Mouse (Mus musculus): ENCODE measurements around the gene Cdh20. TPM values are rescaled to one million over a fixed set of nuclear protein-coding genes. Genes with fewer than 3 reads are reported as not detected.
A peak's percentile ranks its signal among the peaks of the same experiment; 100 is the strongest.
"Not testable (repeated sequence)": the region's sequence is repeated elsewhere in the genome, so short reads cannot be mapped to it uniquely, and the experiment has no call there.

Gene Cdh20
- polyA plus RNA-seq, 1 experiment from 2014 or later: 1.0 TPM

GRCm38 (mm10) chr1:104917307-104917836, 149.0 kb downstream of the Cdh20 start:
- no peak overlapping the region for H3K9ac ChIP-seq (replicated peaks)
- 0 out of 2 replicates have a peak, but pooled peaks cover 7% of the 10 kb centered on the region for H3K4me1 ChIP-seq
- no peaks in the 10 kb centered on the region for H3K36me3 ChIP-seq
- no peaks in the 10 kb centered on the region for H3K9me3 ChIP-seq
- H3K4me3 ChIP-seq: no peak overlapping the region
- peak; percentile 63 for ATAC-seq (ENCODE audit: low FRiP score, low read depth)
- peaks cover 23% of the 10 kb centered on the region for H3K27me3 ChIP-seq
- peak overlapping the region; percentile 3; the same call in 1 of the 2 replicates for H3K4me2 ChIP-seq (replicated peaks)
- no peak overlapping the region for H3K27ac ChIP-seq (replicated peaks)
- WGBS: 11% methylated on average over 1 of the region's 1 CpGs

DNA sequence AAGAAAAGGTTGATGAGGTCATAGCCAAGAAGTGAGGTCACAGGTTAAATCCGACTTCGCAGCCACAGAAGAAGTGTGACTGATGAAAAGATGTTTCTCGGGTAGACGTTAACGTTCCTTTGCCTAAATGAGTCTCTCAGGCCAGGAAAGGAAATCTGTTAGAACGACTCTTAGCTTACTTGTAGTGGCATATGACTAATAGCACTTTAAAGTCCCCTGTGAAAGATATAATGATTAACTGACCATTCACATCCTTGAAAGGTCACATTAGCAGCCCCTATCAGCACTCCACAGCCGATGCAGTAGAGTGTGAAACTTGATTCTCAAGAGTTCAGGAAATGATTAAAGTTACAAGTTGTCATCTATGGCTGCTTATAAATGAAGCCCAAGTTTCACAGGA, 164.7 kb downstream of the Cdh20 start:
- no peaks in the 10 kb centered on the region for H3K9me3 ChIP-seq
- no peaks in the 10 kb centered on the region for H3K36me3 ChIP-seq
- no peaks in the 10 kb centered on the region for H3K27me3 ChIP-seq
- no peaks in the 10 kb centered on the region for H3K4me1 ChIP-seq
- H3K4me2 ChIP-seq (replicated peaks): no peak overlapping the region
- no peak overlapping the region for H3K4me3 ChIP-seq
- no peak for ATAC-seq (ENCODE audit: low FRiP score, low read depth)
- H3K27ac ChIP-seq (replicated peaks): no peak overlapping the region
- no peak overlapping the region for H3K9ac ChIP-seq (replicated peaks)
- WGBS: 75% methylated on average over 7 of the region's 7 CpGs

- Histone ChIP-seq H3K4me2 (replicated peaks) (no peak overlapping the region), H3K9me3 (no peaks in the 10 kb centered on the region), H3K4me3 (no peak overlapping the region), H3K4me1 (no peaks in the 10 kb centered on the region), H3K27me3 (no peaks in the 10 kb centered on the region), H3K36me3 (no peaks in the 10 kb centered on the region), H3K27ac (replicated peaks) (no peak overlapping the region), H3K9ac (replicated peaks) (no peak overlapping the region)
- WGBS: 91% methylated on average over 4 of the region's 4 CpGs
- no peak for ATAC-seq (ENCODE audit: low FRiP score, low read depth)
Observed at GRCm38 (mm10) chr1:104936966-104937365, 168.6 kb downstream of the Cdh20 start.

GRCm38 (mm10) chr1:104939156-104939555, 170.8 kb downstream of the Cdh20 start:
- no peaks in the 10 kb centered on the region for H3K36me3 ChIP-seq
- H3K4me2 ChIP-seq (replicated peaks): no peak overlapping the region
- H3K9me3 ChIP-seq: no peaks in the 10 kb centered on the region
- H3K27me3 ChIP-seq: no peaks in the 10 kb centered on the region
- no peak for ATAC-seq (ENCODE audit: low FRiP score, low read depth)
- H3K27ac ChIP-seq (replicated peaks): no peak overlapping the region
- no peak overlapping the region for H3K9ac ChIP-seq (replicated peaks)
- no peak overlapping the region for H3K4me3 ChIP-seq
- H3K4me1 ChIP-seq: no peaks in the 10 kb centered on the region

- no peak overlapping the region for H3K9ac ChIP-seq (replicated peaks)
- H3K4me3 ChIP-seq: no peak overlapping the region
- WGBS: 15% methylated on average over 2 of the region's 2 CpGs
- H3K4me1 ChIP-seq: peaks cover 3% of the 10 kb centered on the region; the same call in 1 of the 2 replicates
- no peaks in the 10 kb centered on the region for H3K27me3 ChIP-seq
- H3K9me3 ChIP-seq: no peaks in the 10 kb centered on the region
- H3K4me2 ChIP-seq (replicated peaks): no peak overlapping the region
- H3K36me3 ChIP-seq: no peaks in the 10 kb centered on the region
- no peak overlapping the region for H3K27ac ChIP-seq (replicated peaks)
- peak; percentile 90 for ATAC-seq (ENCODE audit: low FRiP score, low read depth)
Observed at GRCm38 (mm10) chr1:104944470-104945109, 176.3 kb downstream of the Cdh20 start.

- peak; percentile 44 for ATAC-seq (ENCODE audit: low FRiP score, low read depth)
- Histone ChIP-seq H3K4me3 (no peak overlapping the region), H3K9me3 (no peaks in the 10 kb centered on the region), H3K4me1 (peaks cover 3% of the 10 kb centered on the region; the same call in 1 of the 2 replicates), H3K27me3 (no peaks in the 10 kb centered on the region), H3K9ac (replicated peaks) (no peak overlapping the region), H3K27ac (replicated peaks) (no peak overlapping the region), H3K4me2 (replicated peaks) (no peak overlapping the region), H3K36me3 (no peaks in the 10 kb centered on the region)
- WGBS: 92% methylated on average over 2 of the region's 2 CpGs
Observed at GRCm38 (mm10) chr1:104945110-104945489, 176.8 kb downstream of the Cdh20 start.

- not testable (repeated sequence) for H3K4me3 ChIP-seq; H3K27me3 ChIP-seq; H3K4me1 ChIP-seq; H3K36me3 ChIP-seq; ATAC-seq (ENCODE audit: low FRiP score, low read depth); H3K4me2 ChIP-seq (replicated peaks); H3K27ac ChIP-seq (replicated peaks); H3K9me3 ChIP-seq; H3K9ac ChIP-seq (replicated peaks)
- 94% methylated on average over 2 of the region's 2 CpGs for WGBS
Observed at GRCm38 (mm10) chr1:104949640-104950039, 181.3 kb downstream of the Cdh20 start.

DNA sequence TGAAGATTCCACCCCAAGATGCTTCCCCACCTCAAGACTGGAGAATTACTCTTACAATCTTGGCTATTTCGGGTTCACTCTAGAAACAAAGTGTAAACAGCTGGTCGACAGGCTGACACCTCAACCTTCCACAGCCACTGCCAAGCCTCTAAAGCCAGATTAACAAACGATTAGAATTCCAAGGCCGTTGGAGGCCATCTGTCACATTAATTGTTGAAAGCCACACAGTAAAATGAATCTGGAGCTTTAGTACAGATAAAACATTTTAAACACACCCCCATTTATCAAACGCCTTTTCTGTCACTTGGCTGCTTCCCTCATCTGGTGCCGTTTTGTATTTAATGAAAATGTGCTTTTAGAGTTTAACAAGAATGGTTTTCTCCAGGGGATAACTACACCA, 188.7 kb downstream of the Cdh20 start:
- no peaks in the 10 kb centered on the region for H3K27me3 ChIP-seq
- no peaks in the 10 kb centered on the region for H3K36me3 ChIP-seq
- H3K9me3 ChIP-seq: no peaks in the 10 kb centered on the region
- H3K27ac ChIP-seq (replicated peaks): no peak overlapping the region
- no peak overlapping the region for H3K4me3 ChIP-seq
- no peak overlapping the region for H3K9ac ChIP-seq (replicated peaks)
- 27% methylated on average over 6 of the region's 6 CpGs for WGBS
- peaks cover 5% of the 10 kb centered on the region; the same call in 1 of the 2 replicates for H3K4me1 ChIP-seq
- ATAC-seq (ENCODE audit: low FRiP score, low read depth): peak; percentile 69
- no peak overlapping the region for H3K4me2 ChIP-seq (replicated peaks)

DNA sequence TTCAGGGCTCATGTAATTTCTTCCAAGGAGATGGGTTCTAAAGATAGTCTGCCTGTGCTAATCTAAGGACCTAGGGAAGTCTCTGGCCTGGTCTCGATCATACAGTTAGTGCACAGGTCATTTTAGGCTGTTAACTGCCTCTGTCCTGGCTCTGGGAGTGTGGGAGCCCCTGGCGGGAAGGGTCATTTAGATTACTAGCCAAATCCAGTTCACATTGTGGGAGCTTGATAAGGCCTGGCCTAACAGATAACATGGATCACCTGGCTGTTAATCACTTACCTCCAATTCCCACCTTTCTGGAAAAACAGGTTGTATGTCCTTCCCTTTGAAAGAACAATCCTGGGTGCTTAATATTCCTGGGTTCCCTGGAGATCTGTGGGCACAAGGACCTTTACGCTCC, 193.3 kb downstream of the Cdh20 start:
- peaks cover 5% of the 10 kb centered on the region; the same call in 1 of the 2 replicates for H3K4me1 ChIP-seq
- ATAC-seq (ENCODE audit: low FRiP score, low read depth): no peak

DNA sequence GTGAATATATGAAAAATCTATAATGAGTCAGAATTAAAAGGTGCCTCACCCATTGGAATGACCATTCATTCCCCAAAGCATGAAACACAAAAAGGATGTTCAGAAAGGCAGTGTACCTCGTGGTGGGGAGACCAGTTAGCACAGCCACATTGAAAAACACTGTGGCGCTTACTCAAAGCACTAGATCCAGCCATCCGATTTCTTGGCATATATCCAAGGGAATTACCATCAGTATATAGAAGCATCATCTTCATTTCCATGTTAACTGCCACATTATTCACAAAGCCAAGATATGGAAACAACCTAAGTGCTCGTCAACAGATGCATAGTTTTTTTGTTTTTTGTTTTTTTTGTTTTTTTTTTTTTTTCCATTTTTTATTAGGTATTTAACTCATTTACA, 193.9 kb downstream of the Cdh20 start:
- no peak for ATAC-seq (ENCODE audit: low FRiP score, low read depth)
- H3K4me1 ChIP-seq: no peaks in the 10 kb centered on the region
- no peak overlapping the region for H3K27ac ChIP-seq (replicated peaks)
- no peak overlapping the region for H3K4me2 ChIP-seq (replicated peaks)
- no peaks in the 10 kb centered on the region for H3K36me3 ChIP-seq
- no peaks in the 10 kb centered on the region for H3K9me3 ChIP-seq
- H3K4me3 ChIP-seq: no peak overlapping the region
- WGBS: 80% methylated on average over 4 of the region's 4 CpGs
- H3K9ac ChIP-seq (replicated peaks): no peak overlapping the region
- no peaks in the 10 kb centered on the region for H3K27me3 ChIP-seq

More for the DNA sequence above, 193.3 kb downstream of the Cdh20 start:
- Histone ChIP-seq H3K9me3 (no peaks in the 10 kb centered on the region), H3K9ac (replicated peaks) (no peak overlapping the region), H3K4me2 (replicated peaks) (no peak overlapping the region), H3K36me3 (no peaks in the 10 kb centered on the region), H3K4me3 (no peak overlapping the region), H3K27me3 (no peaks in the 10 kb centered on the region), H3K27ac (replicated peaks) (no peak overlapping the region)
- WGBS: 87% methylated on average over 3 of the region's 3 CpGs

- no peaks in the 10 kb centered on the region for H3K4me1 ChIP-seq
- no peak for ATAC-seq (ENCODE audit: low FRiP score, low read depth)
- no peak overlapping the region for H3K9ac ChIP-seq (replicated peaks)
- H3K4me3 ChIP-seq: no peak overlapping the region
- H3K4me2 ChIP-seq (replicated peaks): no peak overlapping the region
- no peaks in the 10 kb centered on the region for H3K36me3 ChIP-seq
- no peaks in the 10 kb centered on the region for H3K27me3 ChIP-seq
- 59% methylated on average over 2 of the region's 2 CpGs for WGBS
- no peak overlapping the region for H3K27ac ChIP-seq (replicated peaks)
- no peaks in the 10 kb centered on the region for H3K9me3 ChIP-seq
Observed at GRCm38 (mm10) chr1:104979068-104979467, 210.7 kb downstream of the Cdh20 start.

DNA sequence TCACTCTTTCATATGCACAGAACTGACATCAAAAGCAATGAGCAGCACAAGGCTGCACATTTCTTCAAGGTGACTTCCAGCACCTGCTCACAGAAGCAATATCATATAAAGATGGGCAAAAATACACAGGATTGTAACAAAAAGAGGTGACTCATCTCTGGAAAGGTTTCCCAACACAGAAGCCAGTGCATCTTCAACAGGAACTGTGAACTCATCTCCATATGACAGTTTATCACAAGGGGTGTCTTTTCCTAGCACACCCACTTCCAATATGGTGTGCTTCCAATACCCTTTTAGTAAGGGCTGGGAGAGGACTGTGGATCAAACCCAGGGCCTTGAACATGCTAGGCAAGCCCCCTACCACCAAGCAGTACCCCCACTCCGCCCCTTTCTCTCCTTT, 211.9 kb downstream of the Cdh20 start:
- Histone ChIP-seq H3K27ac (replicated peaks) (no peak overlapping the region), H3K4me2 (replicated peaks) (no peak overlapping the region), H3K4me3 (no peak overlapping the region), H3K4me1 (no peaks in the 10 kb centered on the region), H3K9me3 (no peaks in the 10 kb centered on the region), H3K36me3 (no peaks in the 10 kb centered on the region), H3K9ac (replicated peaks) (no peak overlapping the region), H3K27me3 (no peaks in the 10 kb centered on the region)
- no peak for ATAC-seq (ENCODE audit: low FRiP score, low read depth)
- 85% methylated on average over 1 of the region's 1 CpGs for WGBS
